Mouse (Mus musculus) MEL (cell line): ENCODE data around the gene Wdr19. TPM values are rescaled to one million over a fixed set of nuclear protein-coding genes. Genes with fewer than 3 reads are reported as not detected.

Experiments
- DNase-seq: peaks from one replicate; pipeline ENCODE4 v3.0.0; 2011; ENCODE audit warnings: low read depth, low spot score
- H3K27ac ChIP-seq: 2 replicates; pipeline ENCODE4 v1.5.1; 2012; ENCODE audit warnings: low read depth, mild to moderate bottlenecking, control low read depth, low read length, moderate library complexity; ENCODE audit not compliant: control insufficient read depth
- H3K27me3 ChIP-seq, 2 experiments: fragments of 150-350 bp in 1 of 2; sonication (generic) in 1 of 2; 2 replicates each; pipeline ENCODE4 v1.6.1; 2012; ENCODE audit warnings: low read length in 2 of 2, mild to moderate bottlenecking in 2 of 2, improper control_type of control experiment in 1 of 2, moderate library complexity in 1 of 2; ENCODE audit not compliant: insufficient read depth in 2 of 2, control insufficient read depth in 1 of 2
- H3K36me3 ChIP-seq, 2 experiments: 2 replicates each; pipeline ENCODE4 v1.6.1; 2012 to 2014; ENCODE audit warnings: low read length in 2 of 2, improper control_type of control experiment in 1 of 2, inconsistent platforms in 1 of 2, mild to moderate bottlenecking in 1 of 2; ENCODE audit not compliant: insufficient read depth in 2 of 2, control insufficient read depth in 1 of 2
- H3K4me1 ChIP-seq, 2 experiments: fragments of 150-350 bp in 1 of 2; sonication (generic) in 1 of 2; 2 replicates each; pipeline ENCODE4 v1.6.1; 2012; ENCODE audit warnings: low read length in 2 of 2, improper control_type of control experiment in 1 of 2, mild to moderate bottlenecking in 1 of 2; ENCODE audit not compliant: insufficient read depth in 2 of 2, control insufficient read depth in 1 of 2
- H3K4me3 ChIP-seq, 2 experiments: fragments of 150-350 bp in 1 of 2; sonication (generic) in 1 of 2; 2 replicates each; pipeline ENCODE4 v1.5.1; 2012; ENCODE audit warnings: low read depth in 2 of 2, low read length in 2 of 2, mild to moderate bottlenecking in 2 of 2, moderate library complexity in 2 of 2, control low read depth in 1 of 2, improper control_type of control experiment in 1 of 2; ENCODE audit not compliant: control insufficient read depth in 1 of 2, insufficient read depth in 1 of 2
- H3K79me2 ChIP-seq: 2 replicates; pipeline ENCODE4 v1.6.1; 2012; ENCODE audit warnings: mild to moderate bottlenecking, low read length, moderate library complexity; ENCODE audit not compliant: control insufficient read depth, poor library complexity, insufficient read depth
- H3K9ac ChIP-seq: 2 replicates; pipeline ENCODE4 v1.6.1; 2012; ENCODE audit warnings: low read depth, mild to moderate bottlenecking, control low read depth, low read length, moderate library complexity; ENCODE audit not compliant: control insufficient read depth, poor library complexity, severe bottlenecking
- H3K9me3 ChIP-seq: fragments of 150-350 bp; sonication (generic); replicated peaks from 2 replicates; pipeline ENCODE4 v1.6.1; 2012; ENCODE audit warnings: mild to moderate bottlenecking, low read length, improper control_type of control experiment, moderate library complexity; ENCODE audit not compliant: insufficient read depth
- CTCF ChIP-seq, 3 experiments: IDR thresholded peaks in 2 of 3; conservative IDR thresholded peaks in 1 of 3; 2 replicates each; pipeline ENCODE4 v1.5.1; 2011 to 2012; ENCODE audit warnings: low read length in 3 of 3, low read depth in 2 of 3, mild to moderate bottlenecking in 2 of 3, improper control_type of control experiment in 1 of 3, inconsistent platforms in 1 of 3, mixed read lengths in 1 of 3, moderate library complexity in 1 of 3; ENCODE audit not compliant: control insufficient read depth in 1 of 3, insufficient read depth in 1 of 3, poor library complexity in 1 of 3, severe bottlenecking in 1 of 3
- ELF1 ChIP-seq: IDR thresholded peaks from 2 replicates; pipeline ENCODE4 v1.6.1; 2014; ENCODE audit warnings: low read depth, mild to moderate bottlenecking, inconsistent platforms, low read length, improper control_type of control experiment, moderate library complexity
- EP300 ChIP-seq, 2 experiments: IDR thresholded peaks; 2 replicates each; pipeline ENCODE4 v1.6.1; 2011; ENCODE audit warnings: improper control_type of control experiment in 2 of 2, low read length in 2 of 2, low read depth in 1 of 2, mild to moderate bottlenecking in 1 of 2
- ETS1 ChIP-seq: IDR thresholded peaks from 2 replicates; pipeline ENCODE4 v1.6.1; 2012; ENCODE audit warnings: low read depth, mild to moderate bottlenecking, inconsistent platforms, low read length, improper control_type of control experiment, moderate library complexity
- GABPA ChIP-seq: IDR thresholded peaks from 2 replicates; pipeline ENCODE4 v1.6.1; 2012; ENCODE audit warnings: low read depth, mild to moderate bottlenecking, inconsistent platforms, low read length, improper control_type of control experiment, moderate library complexity
- GATA1 ChIP-seq: IDR thresholded peaks from 2 replicates; pipeline ENCODE4 v1.6.1; 2011; ENCODE audit warnings: low read depth, low read length, improper control_type of control experiment
- MYB ChIP-seq: IDR thresholded peaks from 2 replicates; pipeline ENCODE4 v1.6.1; 2011; ENCODE audit warnings: mild to moderate bottlenecking, low read depth, low read length, improper control_type of control experiment
- NELFE ChIP-seq: IDR thresholded peaks from 2 replicates; pipeline ENCODE4 v1.6.1; 2011; ENCODE audit warnings: low read depth, low read length, improper control_type of control experiment
- POLR2A ChIP-seq, 2 experiments: IDR thresholded peaks; 2 replicates each; pipeline ENCODE4 v1.6.1; 2011 to 2012; ENCODE audit warnings: low read length in 2 of 2, mild to moderate bottlenecking in 2 of 2, control low read depth in 1 of 2, improper control_type of control experiment in 1 of 2, low read depth in 1 of 2, moderate library complexity in 1 of 2; ENCODE audit not compliant: control insufficient read depth in 1 of 2, insufficient read depth in 1 of 2, poor library complexity in 1 of 2
- RAD21 ChIP-seq: IDR thresholded peaks from 2 replicates; pipeline ENCODE4 v1.6.1; 2011; ENCODE audit warnings: mild to moderate bottlenecking, low read depth, low read length, improper control_type of control experiment
- SIN3A ChIP-seq: IDR thresholded peaks from 2 replicates; pipeline ENCODE4 v1.6.1; 2012; ENCODE audit warnings: low read length, improper control_type of control experiment, inconsistent platforms
- SMC3 ChIP-seq: IDR thresholded peaks from 2 replicates; pipeline ENCODE4 v1.6.1; 2011; ENCODE audit warnings: low read depth, low read length, improper control_type of control experiment
- TCF12 ChIP-seq: IDR thresholded peaks from 2 replicates; pipeline ENCODE4 v1.6.1; 2014; ENCODE audit warnings: low read depth, mild to moderate bottlenecking, inconsistent platforms, low read length, improper control_type of control experiment, moderate library complexity
- ZNF384 ChIP-seq: IDR thresholded peaks from 2 replicates; pipeline ENCODE4 v1.6.1; 2012; ENCODE audit warnings: low read depth, mild to moderate bottlenecking, inconsistent platforms, low read length, improper control_type of control experiment
- polyA plus RNA-seq, 2 experiments: library from polyadenylated mRNA; stranded (reverse) in 1 of 2; unstranded in 1 of 2; fragments of >175 nt in 1 of 2; fragments of >200 nt in 1 of 2; gene quantifications; 2 replicates each; pipeline versions ENCODE4 v1.2.1 to v1.2.4; 2012; ENCODE audit warnings: low replicate concordance in 2 of 2, low read depth in 1 of 2; ENCODE audit not compliant: insufficient read length in 2 of 2, insufficient read depth in 1 of 2, missing spikeins in 1 of 2
- total RNA-seq: library from RNA; depleted of rRNA; stranded (reverse); fragments of 300-350 nt; gene quantifications from 2 replicates; pipeline ENCODE4 v1.2.3, GENCODE M21; 2012

The Wdr19 gene
- total and polyA plus RNA-seq, 3 experiments: 0.27 to 0.81 TPM; not detected in 1

DNA sequence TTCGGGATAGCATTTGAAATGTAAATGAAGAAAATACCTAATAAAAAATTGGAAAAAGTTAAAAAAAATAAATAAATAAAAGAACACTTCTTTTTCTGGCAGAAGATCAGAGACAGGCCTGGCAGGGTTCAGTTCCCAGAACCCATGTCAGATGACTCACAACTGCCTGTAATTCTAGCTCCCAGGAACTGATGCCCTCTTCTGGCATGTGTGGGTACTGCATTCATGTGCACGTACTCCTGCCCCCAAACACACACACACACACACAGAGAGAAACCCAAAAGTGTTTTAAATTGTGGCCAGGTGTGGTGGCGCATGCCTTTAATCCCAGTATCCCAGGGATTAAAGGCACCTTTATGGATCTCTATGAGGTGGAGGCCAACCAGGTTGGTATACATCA lies 84.7 kb downstream of the Wdr19 start:
- no peaks in the 10 kb centered on the region for H3K27me3 ChIP-seq
- TF ChIP-seq MYB (no peak), SMC3 (0 out of 2 replicates have a peak, but pooled peaks have one; percentile 15), NELFE (no peak), RAD21 (no peak), SIN3A (no peak), ELF1 (no peak), CTCF (IDR thresholded peaks at IDR 0.05 in 2 of 3, conservative IDR thresholded peaks at IDR 0.05 in 1 of 3; ENCODE audit: control insufficient read depth in 1 of 3, insufficient read depth in 1 of 3, low read depth in 2 of 3, low read length in 3 of 3, poor library complexity in 1 of 3, severe bottlenecking in 1 of 3) (peak; percentile 40 to 61 (median 43)), GABPA (no peak), POLR2A (IDR thresholded peaks at IDR 0.05; ENCODE audit: control insufficient read depth in 1 of 2, insufficient read depth in 1 of 2, low read depth in 1 of 2, low read length in 2 of 2, poor library complexity in 1 of 2) (no peak), TCF12 (no peak), ZNF384 (no peak)
- H3K27ac ChIP-seq: no peak overlapping the region
- no peaks in the 10 kb centered on the region for H3K9me3 ChIP-seq
- peak; percentile 74 for DNase-seq
- H3K9ac ChIP-seq: no peak overlapping the region
- peaks cover 13 to 18% of the 10 kb centered on the region in 2 experiments for H3K36me3 ChIP-seq
- peaks cover 7 to 11% of the 10 kb centered on the region in 2 experiments; a peak in 3 of 4 replicates for H3K4me1 ChIP-seq
- H3K4me3 ChIP-seq: no peak overlapping the region
- no peaks in the 10 kb centered on the region for H3K79me2 ChIP-seq

DNA sequence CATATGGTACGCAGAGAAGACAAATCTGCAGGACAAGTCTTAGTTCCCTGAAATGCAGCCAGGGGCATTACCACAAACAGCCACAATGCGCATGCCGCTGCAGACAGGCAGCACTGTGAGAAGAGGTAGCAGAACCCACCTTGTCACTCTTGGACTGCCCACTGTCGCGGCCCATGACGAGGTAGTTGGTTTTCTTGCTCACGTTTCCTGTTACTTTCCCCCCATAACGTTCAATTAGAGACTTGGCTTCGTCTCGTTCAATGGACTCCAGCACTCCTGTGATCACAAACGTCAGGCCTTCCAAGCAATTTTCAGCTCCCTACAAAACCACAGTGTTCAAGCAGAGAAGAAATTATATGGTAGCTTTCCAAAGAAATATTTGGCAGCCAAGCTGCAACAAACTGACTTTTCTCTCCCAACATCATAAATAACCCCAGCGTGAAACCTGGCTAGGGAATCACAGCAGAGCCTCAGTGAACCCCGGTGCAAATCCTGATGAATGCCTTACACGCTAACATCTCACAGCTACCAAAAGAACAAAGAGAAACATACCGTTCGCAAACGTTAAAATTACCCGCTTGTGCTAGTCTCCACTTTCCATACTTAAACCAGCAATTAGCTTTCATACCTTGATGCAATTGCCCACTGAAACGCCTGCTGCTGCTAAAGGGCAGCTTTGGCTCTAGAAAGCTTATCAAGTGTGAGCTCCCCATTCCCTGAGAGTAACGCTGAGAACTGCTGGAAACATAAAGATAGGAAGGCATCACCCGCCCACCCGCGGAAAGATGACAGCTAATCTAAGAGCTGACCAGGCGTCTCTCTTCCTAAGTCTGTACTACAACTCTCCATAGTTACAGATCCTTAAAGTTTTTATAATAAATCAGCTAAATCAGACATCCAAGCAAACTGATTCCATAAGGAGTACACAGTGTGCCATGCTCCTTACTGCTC lies 88.5 kb downstream of the Wdr19 start:
- DNase-seq: peak; percentile 48
- TF ChIP-seq GATA1: peak; percentile 53; the same call in 1 of the 2 replicates
- peak; percentile 63 to 68; a peak in 3 of 4 replicates for TF ChIP-seq EP300 (IDR thresholded peaks at IDR 0.05; ENCODE audit: low read depth in 1 of 2, low read length in 2 of 2)
- no peak for TF ChIP-seq POLR2A (IDR thresholded peaks at IDR 0.05; ENCODE audit: control insufficient read depth in 1 of 2, insufficient read depth in 1 of 2, low read depth in 1 of 2, low read length in 2 of 2, poor library complexity in 1 of 2)
- TF ChIP-seq TCF12: peak; percentile 40; the same call in 1 of the 2 replicates
- TF ChIP-seq ETS1: 0 out of 2 replicates have a peak, but pooled peaks have one; percentile 17
- H3K4me3 ChIP-seq: no peak overlapping the region
- no peak overlapping the region for H3K9ac ChIP-seq
- H3K36me3 ChIP-seq: peaks cover 11 to 17% of the 10 kb centered on the region in 2 experiments
- no peaks in the 10 kb centered on the region for H3K9me3 ChIP-seq
- H3K4me1 ChIP-seq: peaks cover 10 to 15% of the 10 kb centered on the region in 2 experiments
- H3K27me3 ChIP-seq: no peaks in the 10 kb centered on the region
- 0 out of 2 replicates have a peak overlapping the region, but pooled peaks have one; percentile 24 for H3K27ac ChIP-seq
- H3K79me2 ChIP-seq: no peaks in the 10 kb centered on the region
